Comparison of ENCODE assay signal across 8 mouse cellular contexts in genomic region chr9:45055082-45055713, GRCm38 (mm10). TPM values are rescaled to one million over a fixed set of nuclear protein-coding genes. Genes with fewer than 3 reads are reported as not detected.
A peak's percentile ranks its signal among the peaks of the same experiment; 100 is the strongest.
DNase-seq lines count a peak whose midpoint lies in the region; ATAC-seq lines count a peak whose summit lies in the region.

TSS of gene Mpzl3 (plus strand) at chr9:45055186.

- intact Hi-C loops in gastrocnemius, postnatal 14 days (cut with DNase I; ENCODE audit: low total_unique reads) = no loop called here
- intact Hi-C loops in left cerebral cortex, postnatal 10 days (cut with DNase I) = no loop called here

- ATAC-seq in common myeloid progenitor, adult 5-6 weeks (replicated peaks; ENCODE audit: low read depth, poor library complexity, severe bottlenecking) = peak; percentile 58
- ATAC-seq in inflammation-experienced regulatory T-cells, adult 6 months = peak; percentile 74
- peak; percentile 48; the same call in 1 of the 2 replicates for ATAC-seq in megakaryocyte progenitor cell, adult 5-6 weeks (replicated peaks; ENCODE audit: poor library complexity)

- DNase-seq in ZHBTc4 (ENCODE audit: low read depth, low spot score) = peak; percentile 97
- DNase-seq in gastrocnemius, postnatal 14 days = peak; percentile 83
- DNase-seq in left cerebral cortex, postnatal 10 days (ENCODE audit: extremely low spot score in 1 of 2, low spot score in 2 of 2) = peak; percentile 83 to 94
- DNase-seq in right cerebral cortex, postnatal 14 days = peak; percentile 87
- peak; percentile 73 for DNase-seq in urinary bladder, postnatal 25 days (ENCODE audit: low spot score)

RNA-seq across cellular contexts. Expression of gene Mpzl3, which starts in this region (rescaled TPM):
- 0.27 and 1.0 TPM in 2 replicates for total RNA-seq in common myeloid progenitor, adult 5-6 weeks (2017)
- total RNA-seq in gastrocnemius, postnatal 14 days (2021) = 1 to 10 TPM; 1.1 to 2.5 TPM
- polyA plus RNA-seq in inflammation-experienced regulatory T-cells, adult 6 months (2017; shearing (Covaris generic)) = 10 to 100 TPM in 2 of 3 experiments, 1 to 10 TPM in 1; 9.1 to 12.0 (median 10.2) TPM
- total RNA-seq in left cerebral cortex, postnatal 10 days (2021) = 1 to 10 TPM; 3.1 to 4.5 TPM
- 0.20 and 0.35 TPM in 2 replicates for total RNA-seq in megakaryocyte progenitor cell, adult 5-6 weeks (2015)
- total RNA-seq in megakaryocyte progenitor cell, adult 5-6 weeks (2017) = 0.58 and 2.1 TPM in 2 replicates

Comparison
In these comparisons a context has a peak if more than half of its experiments do, and no peak if none do; other contexts are left out.
1. Peak in every context shown above with its lines: DNase-seq and ATAC-seq.